Mouse (Mus musculus) urinary bladder, postnatal 36 days (tissue): ENCODE measurements around the gene Crtac1.

ENCODE experiments used
- DNase-seq, 2 experiments: peaks; one replicate each; pipeline ENCODE4 v3.0.0; 2022; ENCODE audit warnings: low spot score in 2 of 2, mixed read lengths in 1 of 2

The Crtac1 gene

GRCm38 (mm10) chr19:42279611-42280010 is 152.0 kb downstream of the Crtac1 start:
- no peak for DNase-seq

- no peak for DNase-seq
These were observed 153.1 kb downstream of the Crtac1 start for GRCm38 (mm10) chr19:42278461-42278860.

- no peak for DNase-seq
These were observed 154.3 kb downstream of the Crtac1 start for GRCm38 (mm10) chr19:42277288-42277687.

- peak; percentile 62 to 67 for DNase-seq
These were observed 159.3 kb downstream of the Crtac1 start for GRCm38 (mm10) chr19:42272003-42272963.

GRCm38 (mm10) chr19:42271182-42271581 is 160.4 kb downstream of the Crtac1 start:
- no peak for DNase-seq

- DNase-seq: no peak
These were observed 161.5 kb downstream of the Crtac1 start for GRCm38 (mm10) chr19:42270119-42270518.

- DNase-seq: no peak
These were observed 163.2 kb downstream of the Crtac1 start for GRCm38 (mm10) chr19:42268337-42268736.

GRCm38 (mm10) chr19:42263524-42263923 is 168.1 kb downstream of the Crtac1 start:
- no peak for DNase-seq

- DNase-seq: no peak
These were observed 171.1 kb downstream of the Crtac1 start for GRCm38 (mm10) chr19:42260486-42260885.

- no peak for DNase-seq
These were observed 173.0 kb downstream of the Crtac1 start for GRCm38 (mm10) chr19:42258596-42258995.

GRCm38 (mm10) chr19:42258031-42258430 is 173.6 kb downstream of the Crtac1 start:
- no peak for DNase-seq

GRCm38 (mm10) chr19:42257241-42257635 is 174.3 kb downstream of the Crtac1 start:
- no peak for DNase-seq

GRCm38 (mm10) chr19:42256611-42257240 is 174.9 kb downstream of the Crtac1 start:
- no peak for DNase-seq

GRCm38 (mm10) chr19:42255784-42256610 is 175.6 kb downstream of the Crtac1 start:
- DNase-seq: peak; percentile 41 to 49

GRCm38 (mm10) chr19:42255438-42255783 is 176.2 kb downstream of the Crtac1 start:
- DNase-seq: no peak

- no peak for DNase-seq
These were observed 181.3 kb downstream of the Crtac1 start for GRCm38 (mm10) chr19:42249976-42250914.

- DNase-seq: no peak
These were observed 184.1 kb downstream of the Crtac1 start, which contains the start of gene Golga7b for GRCm38 (mm10) chr19:42247519-42247918. TSS of gene Golga7b (plus strand) at chr19:42247574.

- no peak for DNase-seq
These were observed 185.0 kb downstream of the Crtac1 start for GRCm38 (mm10) chr19:42246626-42247025.

- DNase-seq: no peak
These were observed 188.2 kb downstream of the Crtac1 start for GRCm38 (mm10) chr19:42243401-42243800.

- DNase-seq: no peak
These were observed 190.7 kb downstream of the Crtac1 start for GRCm38 (mm10) chr19:42240881-42241280.

- DNase-seq: no peak
These were observed 193.3 kb downstream of the Crtac1 start for GRCm38 (mm10) chr19:42238341-42238715.
